Mouse (Mus musculus) forebrain, postnatal 0 days (tissue): ENCODE data around the gene Gfra4. TPM values are rescaled to one million over a fixed set of nuclear protein-coding genes. Genes with fewer than 3 reads are reported as not detected.

ENCODE experiments used
- ATAC-seq: fragments of 200-750 bp; cut with Nextera tagmentation; 2 replicates; pipeline ENCODE4 v1.8.0; 2017; ENCODE audit warnings: mild to moderate bottlenecking, moderate library complexity
- DNase-seq: peaks from one replicate; pipeline ENCODE4 v3.0.0-alpha.2; 2015
- H3K27ac ChIP-seq: fragments of 300-500 bp; sonication (generic); 2 replicates; pipeline ENCODE4 v1.5.1; 2014; ENCODE audit warnings: low read depth, mild to moderate bottlenecking, antibody characterized with exemption, low read length, moderate library complexity, mixed read lengths
- H3K27me3 ChIP-seq: fragments of 300-500 bp; sonication (generic); 2 replicates; pipeline ENCODE4 v1.6.1; 2014; ENCODE audit warnings: mild to moderate bottlenecking, low read length, mixed read lengths; ENCODE audit not compliant: insufficient read depth
- H3K36me3 ChIP-seq: fragments of 300-500 bp; sonication (generic); 2 replicates; pipeline ENCODE4 v1.6.1; 2014; ENCODE audit warnings: mild to moderate bottlenecking, moderate library complexity; ENCODE audit not compliant: insufficient read depth
- H3K4me1 ChIP-seq: fragments of 300-500 bp; sonication (generic); 2 replicates; pipeline ENCODE4 v1.6.1; 2014; ENCODE audit warnings: antibody characterized with exemption; ENCODE audit not compliant: insufficient read depth
- H3K4me2 ChIP-seq: fragments of 300-500 bp; sonication (generic); 2 replicates; pipeline ENCODE4 v1.6.1; 2014; ENCODE audit warnings: low read depth, mild to moderate bottlenecking, moderate library complexity
- H3K4me3 ChIP-seq: fragments of 300-500 bp; sonication (generic); 2 replicates; pipeline ENCODE4 v1.5.1; 2014; ENCODE audit warnings: low read depth, low read length, mixed read lengths
- H3K9ac ChIP-seq: fragments of 300-500 bp; sonication (generic); 2 replicates; pipeline ENCODE4 v1.6.1; 2014; ENCODE audit warnings: mild to moderate bottlenecking
- H3K9me3 ChIP-seq: fragments of 300-500 bp; sonication (generic); 2 replicates; pipeline ENCODE4 v1.6.1; 2016; ENCODE audit warnings: low read length
- CTCF ChIP-seq: sonication (generic); IDR thresholded peaks from 2 replicates; pipeline ENCODE4 v1.5.1; 2016; ENCODE audit warnings: antibody characterized with exemption, control low read depth, low read depth
- WGBS: fragments of 180-500 bp; shearing (Covaris S2); extraction: QIAGEN DNeasy Blood & Tissue Kit; methylation state at CpG from one replicate; pipeline ENCODE4 v1.1.7; 2014; 5-methylcytosine and 5-hydroxymethylcytosine counted together
- polyA plus RNA-seq: library from polyadenylated mRNA; unstranded; fragments of >200 nt; fragmentation: Nextera tagmentation; extraction: Ambion mirVana; gene quantifications from 2 replicates; pipeline ENCODE4 v1.2.1, GENCODE M21; 2015
- total RNA-seq: library from RNA; depleted of rRNA; stranded (reverse); fragments of >200 nt; gene quantifications from 2 replicates; pipeline ENCODE4 v1.2.3, GENCODE M21; 2014

Gfra4 gene
- total and polyA plus RNA-seq, 2 experiments from 2014 or later, result 39.8 to 61.9 TPM

- TF ChIP-seq CTCF, result no peak
- no peak for DNase-seq
- ATAC-seq, result no peak
- Histone ChIP-seq H3K4me3 (no peak overlapping the region), H3K9ac (no peak overlapping the region), H3K4me2 (no peak overlapping the region), H3K9me3 (no peaks in the 10 kb centered on the region), H3K27me3 (peaks cover 29% of the 10 kb centered on the region), H3K27ac (no peak overlapping the region), H3K4me1 (peaks cover under 1% of the 10 kb centered on the region; the same call in 1 of the 2 replicates), H3K36me3 (no peaks in the 10 kb centered on the region)
- WGBS, result 21% methylated on average over 1 of the region's 1 CpGs
Measured at GRCm38 (mm10) chr2:131059377-131059776, 16.5 kb upstream of the Gfra4 start.

- DNase-seq (no peak), ATAC-seq (no peak)
- Histone ChIP-seq H3K27ac (no peak overlapping the region), H3K27me3 (peaks cover 35% of the 10 kb centered on the region), H3K9ac (no peak overlapping the region), H3K9me3 (no peaks in the 10 kb centered on the region), H3K4me3 (no peak overlapping the region), H3K4me1 (peaks cover 6% of the 10 kb centered on the region; the same call in 1 of the 2 replicates), H3K4me2 (no peak overlapping the region), H3K36me3 (no peaks in the 10 kb centered on the region)
- no peak for TF ChIP-seq CTCF
- WGBS, result 93% methylated on average over 8 of the region's 8 CpGs
Measured at GRCm38 (mm10) chr2:131058672-131059071, 15.8 kb upstream of the Gfra4 start.

GRCm38 (mm10) chr2:131056191-131056590 is 13.3 kb upstream of the Gfra4 start:
- Histone ChIP-seq H3K4me3 (no peak overlapping the region), H3K9me3 (no peaks in the 10 kb centered on the region), H3K9ac (no peak overlapping the region), H3K27me3 (peaks cover 44% of the 10 kb centered on the region), H3K27ac (no peak overlapping the region), H3K36me3 (no peaks in the 10 kb centered on the region), H3K4me2 (no peak overlapping the region), H3K4me1 (peaks cover 6% of the 10 kb centered on the region; the same call in 1 of the 2 replicates)
- ATAC-seq, result peak; percentile 61; the same call in 1 of the 2 replicates
- no peak for DNase-seq
- TF ChIP-seq CTCF, result peak; percentile 72
- 2% methylated on average over 10 of the region's 10 CpGs for WGBS

GRCm38 (mm10) chr2:131055631-131056030 is 12.7 kb upstream of the Gfra4 start:
- 5% methylated on average over 10 of the region's 10 CpGs for WGBS
- Histone ChIP-seq H3K27ac (no peak overlapping the region), H3K4me3 (no peak overlapping the region), H3K9ac (no peak overlapping the region), H3K4me2 (no peak overlapping the region), H3K4me1 (peaks cover 6% of the 10 kb centered on the region; the same call in 1 of the 2 replicates), H3K36me3 (no peaks in the 10 kb centered on the region), H3K27me3 (peaks cover 44% of the 10 kb centered on the region), H3K9me3 (no peaks in the 10 kb centered on the region)
- ATAC-seq, result peak; percentile 43
- peak; percentile 53 for DNase-seq
- peak; percentile 74 for TF ChIP-seq CTCF

GRCm38 (mm10) chr2:131054646-131055264 is 11.9 kb upstream of the Gfra4 start:
- peak; percentile 30; the same call in 1 of the 2 replicates for ATAC-seq
- no peaks in the 10 kb centered on the region for H3K36me3 ChIP-seq
- H3K27ac ChIP-seq, result no peak overlapping the region
- H3K9me3 ChIP-seq, result no peaks in the 10 kb centered on the region
- H3K27me3 ChIP-seq, result peaks cover 44% of the 10 kb centered on the region
- peak overlapping the region; percentile 30 for H3K4me3 ChIP-seq
- peak overlapping the region; percentile 46 for H3K4me2 ChIP-seq
- WGBS, result 2% methylated on average over 21 of the region's 21 CpGs
- H3K9ac ChIP-seq, result peak overlapping the region; percentile 31
- no peak for TF ChIP-seq CTCF
- DNase-seq, result no peak
- peaks cover 6% of the 10 kb centered on the region; the same call in 1 of the 2 replicates for H3K4me1 ChIP-seq

GRCm38 (mm10) chr2:131053851-131054645 is 11.2 kb upstream of the Gfra4 start:
- ATAC-seq (peak; percentile 14), DNase-seq (no peak)
- Histone ChIP-seq H3K9me3 (no peaks in the 10 kb centered on the region), H3K4me3 (peak overlapping the region; percentile 30), H3K27me3 (peaks cover 44% of the 10 kb centered on the region), H3K4me1 (peaks cover 6% of the 10 kb centered on the region; the same call in 1 of the 2 replicates), H3K9ac (peak overlapping the region; percentile 31; the same call in 1 of the 2 replicates), H3K36me3 (no peaks in the 10 kb centered on the region), H3K27ac (no peak overlapping the region), H3K4me2 (peak overlapping the region; percentile 46)
- WGBS, result 3% methylated on average over 45 of the region's 45 CpGs
- no peak for TF ChIP-seq CTCF

- Histone ChIP-seq H3K4me2 (no peak overlapping the region), H3K4me3 (no peak overlapping the region), H3K9me3 (no peaks in the 10 kb centered on the region), H3K4me1 (peaks cover 6% of the 10 kb centered on the region; the same call in 1 of the 2 replicates), H3K9ac (no peak overlapping the region), H3K27me3 (peaks cover 44% of the 10 kb centered on the region), H3K36me3 (no peaks in the 10 kb centered on the region), H3K27ac (no peak overlapping the region)
- no peak for TF ChIP-seq CTCF
- DNase-seq (no peak), ATAC-seq (no peak)
- WGBS, result 73% methylated on average over 6 of the region's 6 CpGs
Measured at GRCm38 (mm10) chr2:131052862-131053418, 10.1 kb upstream of the Gfra4 start.
